Mouse (Mus musculus) ovary, adult 10 weeks (tissue): Measurements from ENCODE around the gene Eif2d. TPM values are rescaled to one million over a fixed set of nuclear protein-coding genes. Genes with fewer than 3 reads are reported as not detected.

Experiments used
- polyA plus RNA-seq: library from polyadenylated mRNA; stranded (reverse); fragments of 350-450 nt; fragmentation: Illumina TruSeq; extraction: RNeasy Lipid Tissue Mini Kit (QIAGEN cat#74804); gene quantifications from one replicate; pipeline ENCODE4 v1.2.3, GENCODE M21; 2014

The Eif2d gene
- polyA plus RNA-seq = 24.5 TPM

GRCm38 (mm10) chr1:131153018-131153629 lies at the start of gene Eif2d:
Gene Eif2d, plus strand, starts transcription at chr1:131153181.

DNA sequence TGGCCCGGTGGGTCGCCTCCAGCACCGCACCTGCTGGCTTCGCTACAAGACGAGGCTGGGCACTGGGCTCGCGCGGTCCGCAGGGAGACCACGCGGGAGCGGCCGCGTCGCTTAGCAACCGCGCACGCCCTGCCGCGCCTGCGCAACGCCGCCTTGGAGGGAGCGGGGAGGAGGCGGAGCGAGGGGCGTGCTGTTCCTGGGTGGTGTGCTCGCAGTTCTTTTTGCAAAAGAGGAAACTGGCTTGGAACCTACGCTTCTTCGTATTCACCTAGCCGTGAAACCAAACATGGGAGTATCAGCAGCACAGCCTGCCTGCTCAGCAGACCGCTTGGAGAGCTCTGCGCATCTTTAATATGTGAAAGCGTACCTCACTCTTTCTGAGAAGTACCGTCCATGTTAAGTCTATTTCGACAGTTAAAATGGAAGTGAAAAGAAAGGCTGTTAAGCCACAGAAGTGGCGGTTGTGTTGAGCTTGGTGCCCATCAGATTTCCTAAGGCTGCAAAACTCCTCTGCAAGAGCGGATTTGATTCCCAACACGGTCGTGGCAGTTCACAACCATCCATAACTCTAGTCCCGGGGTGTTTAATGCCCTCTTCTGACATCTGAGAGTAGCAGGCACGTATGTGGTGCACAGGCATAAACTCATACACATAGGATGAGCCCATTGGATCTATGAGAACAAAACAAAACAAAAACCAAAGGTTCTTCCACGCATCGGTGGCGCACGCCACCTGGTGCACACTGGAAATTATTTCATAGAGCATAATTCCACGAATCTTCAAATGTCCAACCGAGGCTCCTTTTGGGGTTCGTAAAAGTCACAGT lies 14.6 kb upstream of the Eif2d start, which contains the start of gene Dyrk3:
Gene Dyrk3 (minus strand): TSS at position 150 of the 826 bp plus-strand sequence.

Other genes starting within 250 kb of the Eif2d start
- 0.40 TPM for gene Il20, start 241.7 kb upstream of the Eif2d start, polyA plus RNA-seq
- gene Il19, start 213.1 kb upstream of the Eif2d start, polyA plus RNA-seq = not detected
- gene Il10, start 133.3 kb upstream of the Eif2d start, polyA plus RNA-seq = not detected
- 37.5 TPM for gene Mapkapk2, start 55.4 kb upstream of the Eif2d start, polyA plus RNA-seq
- 3.1 TPM for gene Dyrk3, start 14.8 kb upstream of the Eif2d start, polyA plus RNA-seq
- 15.6 TPM for gene Rassf5, start 92.1 kb downstream of the Eif2d start, polyA plus RNA-seq
- gene Ikbke, start 126.4 kb downstream of the Eif2d start, polyA plus RNA-seq = 6.0 TPM